Mouse (Mus musculus): ENCODE results near the gene Morn1. TPM values are rescaled to one million over a fixed set of nuclear protein-coding genes. Genes with fewer than 3 reads are reported as not detected.

Gene Morn1
- polyA plus RNA-seq, 1 experiment from 2014 or later = 6.0 TPM

GRCm38 (mm10) chr4:155184248-155185070 lies 98.1 kb downstream of the Morn1 start:
- Histone ChIP-seq H3K27me3 (ENCODE audit: insufficient read depth, poor library complexity, severe bottlenecking) (no peaks in the 10 kb centered on the region), H3K4me1 (replicated peaks) (peaks cover 80% of the 10 kb centered on the region), H3K27ac (peak overlapping the region; percentile 51), H3K36me3 (peaks cover 6% of the 10 kb centered on the region; the same call in 1 of the 2 replicates), H3K9me3 (no peaks in the 10 kb centered on the region), H3K4me3 (no peak overlapping the region)
- 86% methylated on average over 18 of the region's 18 CpGs for WGBS
- DNase-seq (ENCODE audit: low spot score) = no peak

GRCm38 (mm10) chr4:155185845-155186244 lies 99.5 kb downstream of the Morn1 start:
- no peak for DNase-seq (ENCODE audit: low spot score)
- peaks cover 85% of the 10 kb centered on the region for H3K4me1 ChIP-seq (replicated peaks)
- H3K9me3 ChIP-seq = no peaks in the 10 kb centered on the region
- WGBS = 88% methylated on average over 9 of the region's 9 CpGs
- no peak overlapping the region for H3K4me3 ChIP-seq
- peak overlapping the region; percentile 88 for H3K27ac ChIP-seq
- no peaks in the 10 kb centered on the region for H3K27me3 ChIP-seq (ENCODE audit: insufficient read depth, poor library complexity, severe bottlenecking)
- H3K36me3 ChIP-seq = peaks cover 6% of the 10 kb centered on the region; the same call in 1 of the 2 replicates

GRCm38 (mm10) chr4:155187192-155187674 lies 100.9 kb downstream of the Morn1 start:
- Histone ChIP-seq H3K4me3 (no peak overlapping the region; the same call in 1 of the 2 replicates), H3K27me3 (ENCODE audit: insufficient read depth, poor library complexity, severe bottlenecking) (no peaks in the 10 kb centered on the region), H3K4me1 (replicated peaks) (peaks cover 94% of the 10 kb centered on the region), H3K36me3 (peaks cover 8% of the 10 kb centered on the region), H3K27ac (peak overlapping the region; percentile 88), H3K9me3 (no peaks in the 10 kb centered on the region)
- DNase-seq (ENCODE audit: low spot score) = no peak
- WGBS = 54% methylated on average over 3 of the region's 3 CpGs

DNA sequence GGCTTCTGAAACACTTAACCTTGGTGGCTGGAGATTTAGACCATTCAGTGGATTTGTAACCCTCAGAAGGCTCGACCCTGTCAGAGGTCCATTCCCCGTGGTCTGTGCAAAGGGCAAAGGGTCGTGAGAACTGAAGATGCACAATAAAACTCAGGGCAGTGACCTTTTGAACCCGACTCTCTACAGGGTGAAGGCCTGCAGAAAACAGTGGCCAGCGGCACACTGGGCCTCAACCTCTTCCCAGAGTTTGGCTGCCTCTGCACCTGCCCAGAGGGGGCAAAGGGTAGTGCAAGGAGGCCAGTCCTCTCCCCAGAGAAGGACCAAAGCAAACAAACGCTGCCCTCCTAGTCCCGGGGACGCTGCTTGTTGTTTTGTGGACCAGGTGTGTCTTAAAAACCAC lies 102.0 kb downstream of the Morn1 start:
- H3K27ac ChIP-seq = peak overlapping the region; percentile 88
- no peaks in the 10 kb centered on the region for H3K27me3 ChIP-seq (ENCODE audit: insufficient read depth, poor library complexity, severe bottlenecking)
- no peaks in the 10 kb centered on the region for H3K9me3 ChIP-seq
- DNase-seq (ENCODE audit: low spot score) = peak; percentile 65
- peak overlapping the region; percentile 30; the same call in 1 of the 2 replicates for H3K4me3 ChIP-seq
- WGBS = 3% methylated on average over 8 of the region's 8 CpGs
- H3K4me1 ChIP-seq (replicated peaks) = peaks cover 97% of the 10 kb centered on the region
- peaks cover 14% of the 10 kb centered on the region for H3K36me3 ChIP-seq

DNA sequence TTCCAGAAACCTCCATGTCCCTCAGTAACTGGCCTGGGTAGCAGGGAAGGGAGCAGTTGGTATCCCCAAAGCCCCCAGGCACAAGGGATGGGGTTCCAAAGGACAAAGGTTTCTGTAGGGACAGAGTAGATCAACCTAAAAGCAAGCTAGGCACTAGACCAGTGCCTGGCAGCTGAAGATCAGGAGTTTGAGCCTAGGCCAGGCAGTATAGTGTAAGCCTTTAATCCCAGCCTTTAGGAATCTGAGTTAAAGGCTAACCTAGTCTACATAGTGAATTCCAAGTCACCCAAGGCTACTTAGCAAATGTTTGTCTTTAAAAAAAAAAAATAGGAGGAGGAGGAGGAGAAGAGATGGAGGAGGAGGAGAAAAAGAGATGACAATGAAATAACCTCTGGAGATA lies 102.4 kb downstream of the Morn1 start:
- peak overlapping the region; percentile 30; the same call in 1 of the 2 replicates for H3K4me3 ChIP-seq
- no peaks in the 10 kb centered on the region for H3K27me3 ChIP-seq (ENCODE audit: insufficient read depth, poor library complexity, severe bottlenecking)
- H3K4me1 ChIP-seq (replicated peaks) = peaks cover 100% of the 10 kb centered on the region
- H3K9me3 ChIP-seq = no peaks in the 10 kb centered on the region
- no peak for DNase-seq (ENCODE audit: low spot score)
- peak overlapping the region; percentile 88 for H3K27ac ChIP-seq
- H3K36me3 ChIP-seq = peaks cover 11% of the 10 kb centered on the region

DNA sequence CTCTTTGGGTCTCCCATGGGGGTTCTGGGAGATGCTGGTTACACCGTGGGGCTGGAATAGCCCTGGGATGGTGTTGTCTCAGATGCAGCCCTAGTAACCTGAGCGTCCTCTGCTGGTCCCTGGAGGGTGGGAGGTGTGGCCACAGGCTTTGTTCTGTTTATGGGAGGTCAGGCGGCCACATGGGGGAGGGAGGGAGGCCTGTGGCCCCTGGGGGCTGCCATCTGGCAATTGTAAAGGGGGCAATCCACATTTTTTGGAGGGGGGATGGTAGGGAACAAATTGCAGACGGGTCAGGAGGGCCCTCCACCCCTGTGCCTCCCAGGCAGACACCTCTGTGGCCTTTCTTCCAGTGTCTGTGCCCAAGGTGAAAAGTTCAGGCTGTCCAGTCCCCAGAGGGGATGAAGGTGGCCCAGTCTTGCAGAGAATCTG lies 103.3 kb downstream of the Morn1 start:
- WGBS = 3% methylated on average over 4 of the region's 4 CpGs
- Histone ChIP-seq H3K36me3 (peaks cover 9% of the 10 kb centered on the region), H3K4me3 (peak overlapping the region; percentile 30), H3K27ac (peak overlapping the region; percentile 88), H3K4me1 (replicated peaks) (peaks cover 94% of the 10 kb centered on the region), H3K9me3 (no peaks in the 10 kb centered on the region), H3K27me3 (ENCODE audit: insufficient read depth, poor library complexity, severe bottlenecking) (no peaks in the 10 kb centered on the region)
- peak; percentile 78 for DNase-seq (ENCODE audit: low spot score)

DNA sequence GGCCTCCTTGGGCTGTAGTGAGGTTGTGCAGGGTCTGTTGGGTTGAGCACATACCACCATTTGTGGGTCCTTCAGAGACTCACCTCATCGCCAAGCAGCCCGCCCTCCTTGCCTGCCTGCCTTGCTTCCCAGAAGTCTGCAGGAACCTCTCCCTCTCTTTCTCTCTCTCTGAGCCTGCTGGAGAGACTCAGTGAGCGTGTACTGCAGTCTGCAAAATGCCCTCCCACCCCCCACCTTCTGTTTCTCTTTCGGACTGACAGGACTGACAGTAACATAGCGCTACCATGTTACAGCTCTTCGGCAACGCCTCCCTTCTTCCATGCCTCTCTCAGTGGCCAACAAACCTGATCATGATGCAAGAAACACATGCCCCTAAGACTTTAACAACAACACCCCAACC lies 103.9 kb downstream of the Morn1 start:
- Histone ChIP-seq H3K9me3 (no peaks in the 10 kb centered on the region), H3K4me1 (replicated peaks) (peaks cover 94% of the 10 kb centered on the region), H3K27ac (peak overlapping the region; percentile 88), H3K4me3 (peak overlapping the region; percentile 30), H3K27me3 (ENCODE audit: insufficient read depth, poor library complexity, severe bottlenecking) (no peaks in the 10 kb centered on the region), H3K36me3 (peaks cover 9% of the 10 kb centered on the region)
- WGBS = 39% methylated on average over 7 of the region's 7 CpGs
- DNase-seq (ENCODE audit: low spot score) = no peak

Other genes starting within 250 kb of the Morn1 start
- gene Ttc34, start 249.1 kb upstream of the Morn1 start, polyA plus RNA-seq (2016; fragmentation: Nextera tagmentation; extraction: Ambion mirVana) = 0.65 and 0.68 TPM in 2 replicates
- 0.31 and 0.68 TPM in 2 replicates for gene Mmel1, start 217.0 kb upstream of the Morn1 start, polyA plus RNA-seq (2016; fragmentation: Nextera tagmentation; extraction: Ambion mirVana)
- gene Fam213b, start 187.4 kb upstream of the Morn1 start, polyA plus RNA-seq (2016; fragmentation: Nextera tagmentation; extraction: Ambion mirVana) = 47.4 and 51.5 TPM in 2 replicates
- gene Tnfrsf14, start 158.0 kb upstream of the Morn1 start, polyA plus RNA-seq (2016; fragmentation: Nextera tagmentation; extraction: Ambion mirVana) = 0.43 and 0.87 TPM in 2 replicates
- gene Hes5, start 125.7 kb upstream of the Morn1 start, polyA plus RNA-seq (2016; fragmentation: Nextera tagmentation; extraction: Ambion mirVana) = 534 and 601 TPM in 2 replicates
- 39.9 and 46.5 TPM in 2 replicates for gene Pank4, start 122.5 kb upstream of the Morn1 start, polyA plus RNA-seq (2016; fragmentation: Nextera tagmentation; extraction: Ambion mirVana)
- gene Plch2, start 29.8 kb upstream of the Morn1 start, polyA plus RNA-seq (2016; fragmentation: Nextera tagmentation; extraction: Ambion mirVana) = 2.1 and 2.6 TPM in 2 replicates
- gene Pex10, start 19.6 kb upstream of the Morn1 start, polyA plus RNA-seq (2016; fragmentation: Nextera tagmentation; extraction: Ambion mirVana) = 19.9 and 21.4 TPM in 2 replicates
- gene Rer1, start 195 bp upstream of the Morn1 start, polyA plus RNA-seq (2016; fragmentation: Nextera tagmentation; extraction: Ambion mirVana) = 138 and 144 TPM in 2 replicates
- gene Ski, start 136.0 kb downstream of the Morn1 start, polyA plus RNA-seq (2016; fragmentation: Nextera tagmentation; extraction: Ambion mirVana) = 9.3 and 10.1 TPM in 2 replicates
- 115 and 118 TPM in 2 replicates for gene Faap20, start 163.2 kb downstream of the Morn1 start, polyA plus RNA-seq (2016; fragmentation: Nextera tagmentation; extraction: Ambion mirVana)

All from hindbrain, embryonic 10.5 days (tissue).